Mouse (Mus musculus): ENCODE measurements at regions not wholly inside any gene's neighbourhood (a gene's known extent, or its start where the extent isn't known, plus 50 kb on each side); places are given as distances from the start of the nearest gene placed in this dataset.
A peak's percentile ranks its signal among the peaks of the same experiment; 100 is the strongest.

DNA sequence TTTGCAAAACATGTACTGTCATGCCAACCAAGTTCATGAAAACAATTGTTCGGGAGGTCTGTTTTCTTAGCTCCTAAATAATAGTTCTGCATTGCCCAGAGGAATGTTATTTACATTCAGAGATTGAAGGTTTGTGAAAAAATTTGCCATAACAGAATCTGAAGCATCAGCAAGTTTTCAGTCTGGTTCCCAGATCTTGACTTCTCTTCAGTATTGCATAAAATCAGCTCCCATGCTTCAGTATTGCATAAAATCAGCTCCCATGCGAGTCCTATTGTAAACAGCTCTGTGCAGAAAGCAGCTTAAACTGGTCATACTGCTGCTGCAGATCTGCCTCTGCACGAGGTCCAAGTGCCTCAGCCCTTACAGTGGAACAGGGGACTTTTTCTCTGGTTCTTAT, 155.5 kb downstream of the Cxcl12 start:
- no peak overlapping the region for H3K4me3 ChIP-seq (ENCODE audit: low read depth, low read length)
- no peaks in the 10 kb centered on the region for H3K27me3 ChIP-seq (replicated peaks; ENCODE audit: control insufficient read depth, insufficient read depth, low read length)
- no peaks in the 10 kb centered on the region for H3K4me1 ChIP-seq (replicated peaks; ENCODE audit: control insufficient read depth, insufficient read depth, low read length)
- H3K9ac ChIP-seq (ENCODE audit: low read depth, low read length): no peak overlapping the region
- no peak for TF ChIP-seq CTCF (IDR thresholded peaks at IDR 0.05; ENCODE audit: low read depth)
- H3K4me2 ChIP-seq (replicated peaks; ENCODE audit: low read depth): no peak overlapping the region
- WGBS: 43% methylated on average over 3 of the region's 3 CpGs
- H3K27ac ChIP-seq (ENCODE audit: low read depth, low read length): no peak overlapping the region
- ATAC-seq: no peak
- no peaks in the 10 kb centered on the region for H3K36me3 ChIP-seq (ENCODE audit: control insufficient read depth, insufficient read depth)
- no peaks in the 10 kb centered on the region for H3K9me3 ChIP-seq (ENCODE audit: control insufficient read depth)

DNA sequence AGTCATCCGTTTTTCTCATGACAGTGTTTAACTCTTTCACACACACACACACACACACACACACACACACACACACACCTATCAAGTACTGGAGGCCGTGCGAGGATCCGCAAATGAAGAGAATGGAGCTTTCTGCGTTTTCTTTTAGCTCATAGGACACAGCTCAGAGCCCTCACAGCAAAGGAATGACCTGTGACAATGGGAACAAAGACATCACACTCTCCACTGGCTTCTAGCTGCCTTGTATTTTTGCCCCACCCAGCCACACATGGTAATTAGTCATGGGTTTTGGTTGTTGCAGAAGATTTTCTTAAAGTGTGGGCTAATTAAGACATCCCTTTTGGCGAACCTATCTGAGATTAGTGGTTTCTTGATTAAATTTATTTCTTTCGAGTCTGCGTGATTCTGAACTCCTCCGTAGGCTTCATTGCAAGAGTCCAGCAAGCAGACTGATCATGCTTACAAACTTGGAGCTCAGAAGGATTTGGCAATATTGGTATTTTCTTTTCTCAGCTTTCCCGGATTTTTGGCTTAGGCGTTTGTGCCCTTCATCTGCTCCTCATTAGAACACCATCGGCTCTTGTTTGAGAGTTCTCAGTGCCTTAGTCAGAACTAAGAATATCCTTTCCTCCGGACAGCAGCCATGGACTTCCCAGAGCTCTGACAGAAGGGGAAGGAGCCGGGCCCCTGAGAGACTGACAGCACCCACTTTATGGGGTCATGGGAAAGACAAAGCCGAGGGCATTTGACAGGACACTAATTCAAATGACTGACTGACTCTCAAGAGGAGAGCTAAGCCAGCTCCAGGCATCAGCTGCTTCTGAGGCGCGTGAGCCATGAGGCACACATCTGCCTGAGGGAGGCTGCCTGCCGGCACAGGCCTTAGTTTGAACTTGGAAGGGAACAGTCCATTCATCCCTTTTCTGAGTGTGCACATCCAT, 158.8 kb downstream of the Cxcl12 start:
- Histone ChIP-seq H3K9me3 (ENCODE audit: control insufficient read depth) (no peaks in the 10 kb centered on the region), H3K27me3 (replicated peaks; ENCODE audit: control insufficient read depth, insufficient read depth, low read length) (no peaks in the 10 kb centered on the region), H3K4me2 (replicated peaks; ENCODE audit: low read depth) (no peak overlapping the region), H3K4me1 (replicated peaks; ENCODE audit: control insufficient read depth, insufficient read depth, low read length) (no peaks in the 10 kb centered on the region), H3K9ac (ENCODE audit: low read depth, low read length) (no peak overlapping the region), H3K4me3 (ENCODE audit: low read depth, low read length) (no peak overlapping the region), H3K27ac (ENCODE audit: low read depth, low read length) (no peak overlapping the region), H3K36me3 (ENCODE audit: control insufficient read depth, insufficient read depth) (no peaks in the 10 kb centered on the region)
- 77% methylated on average over 18 of the region's 18 CpGs for WGBS
- no peak for TF ChIP-seq CTCF (IDR thresholded peaks at IDR 0.05; ENCODE audit: low read depth)
- ATAC-seq: no peak

DNA sequence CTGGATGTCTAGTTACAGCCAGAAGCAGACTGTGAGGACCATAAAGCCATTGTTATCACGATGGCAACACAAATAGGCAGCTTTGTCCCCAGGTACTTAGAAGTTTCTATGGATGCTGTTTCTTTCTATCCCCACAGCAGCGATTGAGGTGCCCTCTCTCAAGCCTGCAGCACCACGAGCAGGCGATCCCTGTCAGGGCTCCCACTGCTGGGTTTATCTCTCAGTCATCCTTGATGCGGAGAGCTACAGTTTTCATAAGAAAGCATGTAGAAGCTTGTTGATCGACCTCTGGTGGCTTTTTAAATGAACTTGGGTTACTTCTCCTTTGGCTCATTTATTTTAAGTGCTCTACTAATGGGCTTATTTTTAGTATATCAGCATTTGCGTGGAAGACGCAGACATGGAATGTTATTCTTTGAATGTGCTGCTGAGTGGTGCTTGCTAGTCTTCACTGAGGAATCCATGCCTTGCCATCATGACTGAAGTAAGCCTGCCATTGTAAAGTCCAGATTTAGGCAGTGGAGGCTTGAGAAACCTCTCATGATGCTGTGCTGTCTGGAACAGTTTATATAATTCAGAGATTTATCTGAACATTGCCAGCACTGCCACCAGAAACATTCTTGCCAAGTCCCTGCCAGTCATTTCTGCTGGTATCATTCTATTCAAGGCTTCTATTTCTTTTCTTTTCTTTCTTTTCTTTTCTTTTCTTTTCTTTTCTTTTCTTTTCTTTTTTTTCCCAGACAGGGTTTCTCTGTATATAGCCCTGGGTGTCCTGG, 161.0 kb downstream of the Cxcl12 start:
- no peaks in the 10 kb centered on the region for H3K27me3 ChIP-seq (replicated peaks; ENCODE audit: control insufficient read depth, insufficient read depth, low read length)
- H3K9ac ChIP-seq (ENCODE audit: low read depth, low read length): no peak overlapping the region
- 66% methylated on average over 8 of the region's 8 CpGs for WGBS
- no peak overlapping the region for H3K27ac ChIP-seq (ENCODE audit: low read depth, low read length)
- H3K4me1 ChIP-seq (replicated peaks; ENCODE audit: control insufficient read depth, insufficient read depth, low read length): no peaks in the 10 kb centered on the region
- ATAC-seq: no peak
- peak; percentile 13; the same call in 1 of the 2 replicates for TF ChIP-seq CTCF (IDR thresholded peaks at IDR 0.05; ENCODE audit: low read depth)
- no peak overlapping the region for H3K4me3 ChIP-seq (ENCODE audit: low read depth, low read length)
- no peaks in the 10 kb centered on the region for H3K9me3 ChIP-seq (ENCODE audit: control insufficient read depth)
- H3K36me3 ChIP-seq (ENCODE audit: control insufficient read depth, insufficient read depth): no peaks in the 10 kb centered on the region
- H3K4me2 ChIP-seq (replicated peaks; ENCODE audit: low read depth): no peak overlapping the region

DNA sequence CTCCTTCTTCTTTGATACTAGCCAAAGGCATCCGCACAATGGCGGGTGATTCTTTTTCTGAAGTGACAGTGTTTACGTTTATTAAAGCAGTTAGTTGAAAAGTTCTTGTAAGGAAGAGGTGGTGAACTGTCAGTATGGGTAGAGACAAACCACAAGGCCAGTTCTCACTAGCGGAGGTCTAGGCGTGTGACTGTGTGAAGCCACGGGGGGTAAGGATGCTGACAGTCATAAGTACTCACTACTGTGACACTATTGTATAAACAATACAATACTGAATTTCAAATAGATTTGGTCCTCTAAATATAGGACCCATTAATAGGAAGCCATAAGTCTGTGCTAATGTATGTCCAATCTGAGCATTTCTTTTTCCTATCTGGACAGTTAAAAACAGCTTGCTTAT, 161.9 kb downstream of the Cxcl12 start:
- no peak for TF ChIP-seq CTCF (IDR thresholded peaks at IDR 0.05; ENCODE audit: low read depth)
- H3K27me3 ChIP-seq (replicated peaks; ENCODE audit: control insufficient read depth, insufficient read depth, low read length): no peaks in the 10 kb centered on the region
- H3K36me3 ChIP-seq (ENCODE audit: control insufficient read depth, insufficient read depth): no peaks in the 10 kb centered on the region
- WGBS: 65% methylated on average over 6 of the region's 6 CpGs
- ATAC-seq: no peak
- no peak overlapping the region for H3K4me3 ChIP-seq (ENCODE audit: low read depth, low read length)
- H3K4me1 ChIP-seq (replicated peaks; ENCODE audit: control insufficient read depth, insufficient read depth, low read length): no peaks in the 10 kb centered on the region
- no peak overlapping the region for H3K4me2 ChIP-seq (replicated peaks; ENCODE audit: low read depth)
- no peaks in the 10 kb centered on the region for H3K9me3 ChIP-seq (ENCODE audit: control insufficient read depth)
- no peak overlapping the region for H3K9ac ChIP-seq (ENCODE audit: low read depth, low read length)
- H3K27ac ChIP-seq (ENCODE audit: low read depth, low read length): no peak overlapping the region

GRCm38 (mm10) chr6:117330726-117331360, 162.5 kb downstream of the Cxcl12 start:
- H3K27ac ChIP-seq (ENCODE audit: low read depth, low read length): no peak overlapping the region
- no peaks in the 10 kb centered on the region for H3K9me3 ChIP-seq (ENCODE audit: control insufficient read depth)
- H3K4me2 ChIP-seq (replicated peaks; ENCODE audit: low read depth): no peak overlapping the region
- WGBS: 48% methylated on average over 5 of the region's 5 CpGs
- no peaks in the 10 kb centered on the region for H3K36me3 ChIP-seq (ENCODE audit: control insufficient read depth, insufficient read depth)
- H3K27me3 ChIP-seq (replicated peaks; ENCODE audit: control insufficient read depth, insufficient read depth, low read length): no peaks in the 10 kb centered on the region
- no peak overlapping the region for H3K4me3 ChIP-seq (ENCODE audit: low read depth, low read length)
- H3K4me1 ChIP-seq (replicated peaks; ENCODE audit: control insufficient read depth, insufficient read depth, low read length): no peaks in the 10 kb centered on the region
- TF ChIP-seq CTCF (IDR thresholded peaks at IDR 0.05; ENCODE audit: low read depth): no peak
- no peak for ATAC-seq
- H3K9ac ChIP-seq (ENCODE audit: low read depth, low read length): no peak overlapping the region

DNA sequence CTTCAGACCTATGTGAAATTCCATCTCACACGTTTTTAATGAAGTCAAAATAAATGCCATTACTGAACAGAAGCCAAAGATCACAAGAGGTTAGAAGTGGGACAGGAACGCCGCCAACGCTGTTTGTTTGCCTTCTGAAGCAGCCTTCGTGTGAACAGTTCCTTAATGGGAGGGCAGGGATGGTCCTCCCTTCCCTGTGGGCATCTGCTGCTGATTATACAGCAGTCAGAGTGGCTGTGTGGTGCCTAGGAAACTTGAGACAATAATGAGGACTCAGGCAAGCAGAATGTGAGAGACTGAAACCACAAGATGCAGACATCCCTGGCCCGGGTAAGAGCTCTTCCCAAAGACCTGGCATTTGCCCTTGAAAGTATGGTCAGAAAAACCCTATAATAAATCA, 164.3 kb downstream of the Cxcl12 start:
- ATAC-seq: no peak
- Histone ChIP-seq H3K9ac (ENCODE audit: low read depth, low read length) (no peak overlapping the region), H3K36me3 (ENCODE audit: control insufficient read depth, insufficient read depth) (no peaks in the 10 kb centered on the region), H3K4me3 (ENCODE audit: low read depth, low read length) (no peak overlapping the region), H3K27ac (ENCODE audit: low read depth, low read length) (no peak overlapping the region), H3K27me3 (replicated peaks; ENCODE audit: control insufficient read depth, insufficient read depth, low read length) (no peaks in the 10 kb centered on the region), H3K4me2 (replicated peaks; ENCODE audit: low read depth) (no peak overlapping the region), H3K9me3 (ENCODE audit: control insufficient read depth) (no peaks in the 10 kb centered on the region), H3K4me1 (replicated peaks; ENCODE audit: control insufficient read depth, insufficient read depth, low read length) (no peaks in the 10 kb centered on the region)
- WGBS: 44% methylated on average over 6 of the region's 6 CpGs
- TF ChIP-seq CTCF (IDR thresholded peaks at IDR 0.05; ENCODE audit: low read depth): no peak
